Mouse (Mus musculus) bone marrow macrophage, adult 2 months (primary cell): ENCODE data around the gene Nol12.

ENCODE experiments used
- CTCF ChIP-seq: IDR thresholded peaks from 2 replicates; pipeline ENCODE4 v1.5.1; 2012; ENCODE audit warnings: low read depth, mild to moderate bottlenecking, low read length, moderate library complexity
- POLR2A ChIP-seq: IDR thresholded peaks from 2 replicates; pipeline ENCODE4 v1.6.1; 2012; ENCODE audit warnings: mild to moderate bottlenecking, low read depth, low read length, borderline replicate concordance

GRCm38 (mm10) chr15:78978875-78979274 lies 44.1 kb downstream of the Nol12 start:
- TF ChIP-seq CTCF (no peak), POLR2A (no peak)
